11 mouse cellular contexts compared by ENCODE assay signal in the genomic region with DNA sequence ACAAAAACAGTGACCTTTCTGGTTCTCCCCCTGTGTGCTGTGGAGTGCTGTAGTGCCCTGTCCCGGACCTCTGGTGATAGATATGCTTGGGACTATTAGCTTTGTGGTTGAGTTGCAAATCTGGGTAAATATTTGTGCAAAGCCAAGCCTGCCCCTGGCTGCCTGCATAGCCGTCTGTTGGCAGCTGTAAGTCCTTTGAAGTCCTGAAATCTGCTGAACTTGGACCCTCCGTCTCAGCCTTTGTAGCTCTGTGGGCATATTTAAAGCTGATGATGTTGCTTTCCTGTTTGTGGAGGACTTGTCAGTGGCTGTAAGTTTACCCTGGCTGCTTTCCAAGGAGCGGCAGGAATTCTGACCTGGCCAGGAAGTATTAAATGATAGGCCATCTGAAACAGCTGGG.
DNase-seq lines count a peak whose midpoint lies in the region; ATAC-seq lines count a peak whose summit lies in the region.
"Had no signal": no experiment of that assay in that cellular context is flagged by ENCODE, and none has a peak within 500 bp of the region (broad histone marks: within the 10 kb centered on the region; RNA-seq: fewer than 3 reads in every experiment).

No protein-coding gene starts in this region.

- H3K9ac ChIP-seq in heart, embryonic 12.5 days: no peak overlapping the region
- no peak overlapping the region for H3K9ac ChIP-seq in lung, embryonic 16.5 days (ENCODE audit: low read length)
- H3K9ac ChIP-seq: neural tube, embryonic 12.5 days had no signal

- H3K4me2 ChIP-seq in heart, embryonic 12.5 days: no peak overlapping the region; the same call in 1 of the 2 replicates
- no peak overlapping the region for H3K4me2 ChIP-seq in lung, embryonic 16.5 days (ENCODE audit: low read depth, low read length)
- H3K4me2 ChIP-seq: neural tube, embryonic 12.5 days had no signal

- 12% methylated on average over 4 of the region's 4 CpGs for WGBS in heart, embryonic 12.5 days
- WGBS in embryonic facial prominence, embryonic 10.5 days: 41% methylated on average over 4 of the region's 4 CpGs
- 0% methylated on average over 4 of the region's 4 CpGs for WGBS in lung, embryonic 16.5 days

- no peaks in the 10 kb centered on the region for H3K27me3 ChIP-seq in heart, embryonic 12.5 days (replicated peaks)
- H3K27me3 ChIP-seq in embryonic facial prominence, embryonic 10.5 days (replicated peaks; ENCODE audit: low read depth, poor library complexity, severe bottlenecking): no peaks in the 10 kb centered on the region
- no peaks in the 10 kb centered on the region for H3K27me3 ChIP-seq in lung, embryonic 16.5 days (ENCODE audit: control insufficient read depth, insufficient read depth, low read depth, low read length)
- H3K27me3 ChIP-seq: neural tube, embryonic 12.5 days had no signal

- peak overlapping the region; percentile 52; the same call in 1 of the 2 replicates for H3K27ac ChIP-seq in heart, embryonic 12.5 days (ENCODE audit: poor library complexity, severe bottlenecking)
- H3K27ac ChIP-seq in embryonic facial prominence, embryonic 10.5 days (replicated peaks): no peak overlapping the region
- peak overlapping the region; percentile 29 for H3K27ac ChIP-seq in lung, embryonic 16.5 days (ENCODE audit: low read length)
- H3K27ac ChIP-seq: layer of hippocampus, adult 2 months; neural tube, embryonic 12.5 days had no signal

- H3K36me3 ChIP-seq in heart, embryonic 12.5 days: no peaks in the 10 kb centered on the region
- H3K36me3 ChIP-seq in embryonic facial prominence, embryonic 10.5 days (replicated peaks): no peaks in the 10 kb centered on the region
- H3K36me3 ChIP-seq in lung, embryonic 16.5 days (ENCODE audit: control insufficient read depth, insufficient read depth, low read length): no peaks in the 10 kb centered on the region
- H3K36me3 ChIP-seq: neural tube, embryonic 12.5 days had no signal

- intact Hi-C loops in heart, postnatal 36 days (cut with DNase I): no loop called here

- H3K9me3 ChIP-seq in heart, embryonic 12.5 days (replicated peaks): no peaks in the 10 kb centered on the region
- H3K9me3 ChIP-seq in embryonic facial prominence, embryonic 10.5 days: no peaks in the 10 kb centered on the region
- no peaks in the 10 kb centered on the region for H3K9me3 ChIP-seq in lung, embryonic 16.5 days (ENCODE audit: control insufficient read depth, low read length)
- H3K9me3 ChIP-seq: neural tube, embryonic 12.5 days had no signal

- no peak for DNase-seq in heart, postnatal 36 days
- peak; percentile 27 for DNase-seq in embryonic facial prominence, embryonic 10.5 days (ENCODE audit: low spot score)
- DNase-seq in kidney, postnatal 10 days: peak; percentile 67
- DNase-seq in layer of hippocampus, adult 8-10 months (ENCODE audit: low spot score in 2 of 2): no peak
- DNase-seq in T-cell, adult 2 months (ENCODE audit: low spot score): no peak
- DNase-seq in adrenal gland, postnatal 14 days: no peak
- DNase-seq: adrenal gland, postnatal 10 days had no signal

- no peak overlapping the region for H3K4me3 ChIP-seq in heart, embryonic 12.5 days
- no peak overlapping the region for H3K4me3 ChIP-seq in embryonic facial prominence, embryonic 10.5 days
- H3K4me3 ChIP-seq in lung, embryonic 16.5 days (ENCODE audit: low read length): no peak overlapping the region
- H3K4me3 ChIP-seq: layer of hippocampus, adult 2 months; neural tube, embryonic 12.5 days had no signal

- ATAC-seq in heart, embryonic 12.5 days (ENCODE audit: insufficient number of reproducible peaks, low FRiP score): peak; percentile 14; the same call in 1 of the 2 replicates
- peak; percentile 77 for ATAC-seq in lung, embryonic 16.5 days (ENCODE audit: low read depth)

- H3K4me1 ChIP-seq in heart, embryonic 12.5 days (replicated peaks): peaks cover 60% of the 10 kb centered on the region
- H3K4me1 ChIP-seq in embryonic facial prominence, embryonic 10.5 days: peaks cover 60% of the 10 kb centered on the region
- peaks cover 23% of the 10 kb centered on the region for H3K4me1 ChIP-seq in lung, embryonic 16.5 days (replicated peaks; ENCODE audit: control insufficient read depth, insufficient read depth, low read length)

Comparison
In these comparisons a context has a peak if more than half of its experiments do, and no peak if none do; other contexts are left out.
1. DNase-seq: peak in embryonic facial prominence, embryonic 10.5 days (single experiment) and kidney, postnatal 10 days (single experiment); none in heart, postnatal 36 days (0 of 2), layer of hippocampus, adult 8-10 months (0 of 2), T-cell, adult 2 months (single experiment) and adrenal gland, postnatal 14 days (single experiment).